Mouse (Mus musculus) heart, postnatal 0 days (tissue): ENCODE data around the gene Sox6. TPM values are rescaled to one million over a fixed set of nuclear protein-coding genes. Genes with fewer than 3 reads are reported as not detected.

Experiments used
- ATAC-seq: fragments of 200-750 bp; cut with Nextera tagmentation; 2 replicates; pipeline ENCODE4 v1.8.0; 2017; ENCODE audit warnings: low read depth, moderate number of reproducible peaks, moderate library complexity; ENCODE audit not compliant: insufficient read depth
- DNase-seq: peaks from one replicate; pipeline ENCODE4 v3.0.0-alpha.2; 2016; ENCODE audit warnings: low spot score
- H3K27ac ChIP-seq: fragments of 300-500 bp; sonication (generic); 2 replicates; pipeline ENCODE4 v1.5.1; 2014; ENCODE audit warnings: low read depth, mild to moderate bottlenecking
- H3K27me3 ChIP-seq: fragments of 300-500 bp; sonication (generic); 2 replicates; pipeline ENCODE4 v1.6.1; 2014; ENCODE audit warnings: low read length, mixed read lengths; ENCODE audit not compliant: control insufficient read depth, insufficient read depth
- H3K36me3 ChIP-seq: fragments of 300-500 bp; sonication (generic); replicated peaks from 2 replicates; pipeline ENCODE4 v1.6.1; 2014; ENCODE audit warnings: low read length, mixed read lengths; ENCODE audit not compliant: control insufficient read depth, insufficient read depth
- H3K4me1 ChIP-seq: fragments of 300-500 bp; sonication (generic); 2 replicates; pipeline ENCODE4 v1.6.1; 2014; ENCODE audit warnings: antibody characterized with exemption; ENCODE audit not compliant: control insufficient read depth, insufficient read depth
- H3K4me2 ChIP-seq: fragments of 300-500 bp; sonication (generic); 2 replicates; pipeline ENCODE4 v1.6.1; 2014; ENCODE audit warnings: low read depth, mild to moderate bottlenecking, low read length, moderate library complexity
- H3K4me3 ChIP-seq: fragments of 300-500 bp; sonication (generic); 2 replicates; pipeline ENCODE4 v1.5.1; 2014; ENCODE audit warnings: low read depth, low read length
- H3K9ac ChIP-seq: fragments of 300-500 bp; sonication (generic); replicated peaks from 2 replicates; pipeline ENCODE4 v1.6.1; 2014; ENCODE audit warnings: low read depth, low read length, mixed read lengths
- H3K9me3 ChIP-seq: fragments of 300-500 bp; sonication (generic); replicated peaks from 2 replicates; pipeline ENCODE4 v1.6.1; 2016; ENCODE audit warnings: low read length; ENCODE audit not compliant: control insufficient read depth
- CTCF ChIP-seq: IDR thresholded peaks from 2 replicates; pipeline ENCODE4 v1.5.1; 2016; ENCODE audit warnings: antibody characterized with exemption, control low read depth, low read depth
- EP300 ChIP-seq: IDR thresholded peaks from 2 replicates; pipeline ENCODE4 v1.6.1; 2016; ENCODE audit warnings: antibody characterized with exemption, low read depth
- WGBS: fragments of 180-500 bp; shearing (Covaris S2); extraction: QIAGEN DNeasy Blood & Tissue Kit; methylation state at CpG from one replicate; pipeline ENCODE4 v1.1.7; 2014; 5-methylcytosine and 5-hydroxymethylcytosine counted together
- polyA plus RNA-seq: library from polyadenylated mRNA; unstranded; fragments of >200 nt; fragmentation: Nextera tagmentation; extraction: Ambion mirVana; gene quantifications from 2 replicates; pipeline ENCODE4 v1.2.1, GENCODE M21; 2015
- total RNA-seq: library from RNA; depleted of rRNA; stranded (reverse); fragments of >200 nt; gene quantifications from 2 replicates; pipeline ENCODE4 v1.2.3, GENCODE M21; 2014; ENCODE audit warnings: low replicate concordance

The Sox6 gene
- total and polyA plus RNA-seq, 2 experiments from 2014 or later, result 23.4 to 68.5 TPM

DNA sequence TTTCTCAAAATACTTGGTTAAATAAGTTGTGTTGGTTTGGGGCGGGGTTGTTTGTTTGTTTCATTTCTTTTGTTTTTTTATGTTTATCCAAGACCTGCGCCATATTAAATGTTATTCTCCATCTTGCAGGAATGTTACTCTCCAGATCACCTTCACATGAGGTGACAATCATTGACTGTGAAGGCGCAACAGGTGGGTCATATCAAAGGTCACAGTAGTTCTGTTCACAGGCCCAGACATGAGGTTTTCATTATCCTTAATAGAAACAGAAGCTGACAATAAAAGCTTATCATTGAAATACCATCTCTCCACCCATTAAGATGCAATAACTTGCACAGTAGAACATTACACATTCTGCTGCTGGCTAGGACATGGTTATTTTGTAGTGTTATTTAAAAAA, 54.5 kb downstream of the Sox6 start:
- DNase-seq, result no peak
- Histone ChIP-seq H3K36me3 (no peaks in the 10 kb centered on the region), H3K4me3 (no peak overlapping the region), H3K4me1 (no peaks in the 10 kb centered on the region), H3K9me3 (no peaks in the 10 kb centered on the region), H3K4me2 (no peak overlapping the region), H3K9ac (no peak overlapping the region), H3K27ac (no peak overlapping the region), H3K27me3 (no peaks in the 10 kb centered on the region)
- TF ChIP-seq CTCF, result no peak
- no peak for TF ChIP-seq EP300
- 93% methylated on average over 3 of the region's 3 CpGs for WGBS
- no peak for ATAC-seq

DNA sequence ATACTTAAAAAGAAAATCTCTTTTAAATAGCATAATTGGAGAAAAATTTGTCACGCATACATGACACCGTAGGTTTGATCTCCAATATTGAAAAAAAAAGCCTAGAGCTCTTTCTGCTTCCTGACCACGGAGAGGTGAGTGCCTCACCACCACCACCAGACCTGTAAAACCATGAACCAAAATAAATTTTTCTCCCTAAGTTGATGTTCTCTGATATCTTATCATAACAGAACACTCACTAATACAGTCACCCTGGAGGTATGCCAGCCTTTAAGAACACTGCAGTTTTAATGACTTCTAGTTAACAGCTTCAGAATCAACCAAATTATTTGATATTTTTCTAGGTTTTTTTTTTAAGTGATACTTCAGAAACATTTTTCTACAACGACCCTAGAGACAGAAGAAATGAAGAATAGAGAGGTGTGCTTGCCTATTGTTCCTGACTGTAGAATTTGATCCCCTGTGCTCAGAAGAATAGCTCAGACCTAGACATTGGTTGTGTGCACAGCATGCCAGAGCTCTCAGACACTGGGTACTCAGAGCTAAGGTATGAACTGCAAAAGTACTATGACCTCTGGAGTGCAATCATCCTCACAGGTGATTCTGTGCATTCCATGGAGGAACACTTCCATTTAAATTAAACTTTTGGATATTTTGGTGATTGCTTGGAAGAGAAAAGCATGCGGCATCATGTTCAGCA, 58.6 kb downstream of the Sox6 start:
- H3K27ac ChIP-seq, result no peak overlapping the region
- H3K4me3 ChIP-seq, result no peak overlapping the region
- H3K4me2 ChIP-seq, result no peak overlapping the region
- no peaks in the 10 kb centered on the region for H3K4me1 ChIP-seq
- H3K9me3 ChIP-seq, result no peaks in the 10 kb centered on the region
- ATAC-seq (no peak), DNase-seq (no peak)
- no peaks in the 10 kb centered on the region for H3K36me3 ChIP-seq
- H3K27me3 ChIP-seq, result no peaks in the 10 kb centered on the region
- TF ChIP-seq CTCF, result no peak
- no peak for TF ChIP-seq EP300
- 79% methylated on average over 5 of the region's 5 CpGs for WGBS
- H3K9ac ChIP-seq, result no peak overlapping the region

DNA sequence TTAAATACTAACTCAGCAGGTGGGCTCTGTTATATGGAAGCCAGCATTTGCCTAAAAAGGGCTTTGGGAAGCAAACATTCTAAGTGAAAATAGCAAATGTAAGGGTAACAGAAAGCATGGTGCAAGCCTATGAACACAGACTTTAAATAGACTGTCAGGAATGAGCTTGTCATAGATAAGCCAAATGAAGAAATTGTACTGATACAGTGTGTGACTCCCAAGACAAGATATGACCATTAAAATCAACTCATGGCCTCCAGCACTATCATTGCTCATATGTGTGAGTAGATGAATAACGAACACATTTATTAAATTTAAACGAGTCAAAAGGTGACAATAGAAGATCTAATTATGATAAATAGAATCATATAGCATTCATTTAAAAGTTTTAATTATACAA, 64.1 kb downstream of the Sox6 start:
- DNase-seq (no peak), ATAC-seq (no peak)
- 35% methylated on average over 2 of the region's 2 CpGs for WGBS
- no peaks in the 10 kb centered on the region for H3K9me3 ChIP-seq
- no peak overlapping the region for H3K9ac ChIP-seq
- no peak overlapping the region for H3K4me2 ChIP-seq
- no peaks in the 10 kb centered on the region for H3K36me3 ChIP-seq
- H3K4me3 ChIP-seq, result no peak overlapping the region
- 0 out of 2 replicates have a peak, but pooled peaks cover 5% of the 10 kb centered on the region for H3K4me1 ChIP-seq
- TF ChIP-seq EP300 (no peak), CTCF (no peak)
- no peak overlapping the region for H3K27ac ChIP-seq
- H3K27me3 ChIP-seq, result no peaks in the 10 kb centered on the region

DNA sequence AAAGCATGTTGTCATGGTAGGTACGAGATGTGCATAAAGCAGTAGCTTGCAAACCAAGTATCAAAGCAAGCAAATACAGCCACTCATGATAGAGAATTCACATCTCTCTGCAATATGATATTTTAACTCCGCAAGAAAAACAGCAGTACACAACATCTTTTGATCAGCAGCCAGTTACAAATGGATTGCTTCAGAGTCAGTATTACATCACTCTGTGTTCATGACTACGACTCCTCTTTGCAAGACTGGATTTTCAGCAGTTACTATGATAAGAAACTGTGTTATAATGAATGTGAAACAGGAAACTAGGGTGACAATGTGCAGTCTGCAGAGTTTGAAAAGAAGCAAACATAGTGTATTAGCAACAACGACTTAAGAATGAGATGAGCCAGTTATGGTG, 71.4 kb downstream of the Sox6 start:
- Histone ChIP-seq H3K4me2 (no peak overlapping the region), H3K36me3 (no peaks in the 10 kb centered on the region), H3K9me3 (no peaks in the 10 kb centered on the region), H3K4me1 (no peaks in the 10 kb centered on the region), H3K27me3 (no peaks in the 10 kb centered on the region), H3K4me3 (no peak overlapping the region), H3K9ac (no peak overlapping the region), H3K27ac (no peak overlapping the region)
- 64% methylated on average over 4 of the region's 4 CpGs for WGBS
- DNase-seq (no peak), ATAC-seq (no peak)
- TF ChIP-seq CTCF, result no peak
- no peak for TF ChIP-seq EP300

DNA sequence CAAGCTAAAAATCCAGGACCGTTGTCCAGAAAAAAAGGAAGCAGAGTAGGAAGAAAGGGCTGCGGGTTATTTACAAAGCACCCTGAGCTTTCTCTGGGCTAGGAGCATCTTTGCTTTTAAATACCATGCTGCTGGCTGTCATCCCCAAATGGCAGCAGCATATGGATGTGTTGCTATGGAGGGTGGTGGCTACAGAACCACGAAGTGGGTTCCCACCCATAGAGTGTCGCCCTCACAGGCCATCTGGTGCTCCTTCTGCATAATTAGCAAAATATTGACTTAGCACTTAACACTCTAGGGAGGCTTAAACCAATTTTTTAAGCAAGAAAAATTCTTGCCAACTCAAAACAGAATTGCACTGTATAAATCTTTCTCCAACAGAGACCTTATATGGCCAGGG, 72.4 kb downstream of the Sox6 start:
- no peak overlapping the region for H3K27ac ChIP-seq
- TF ChIP-seq EP300 (no peak), CTCF (no peak)
- ATAC-seq, result no peak
- H3K4me1 ChIP-seq, result no peaks in the 10 kb centered on the region
- DNase-seq, result no peak
- no peaks in the 10 kb centered on the region for H3K9me3 ChIP-seq
- WGBS, result 56% methylated on average over 4 of the region's 4 CpGs
- no peaks in the 10 kb centered on the region for H3K36me3 ChIP-seq
- no peak overlapping the region for H3K9ac ChIP-seq
- no peak overlapping the region for H3K4me3 ChIP-seq
- H3K27me3 ChIP-seq, result no peaks in the 10 kb centered on the region
- no peak overlapping the region for H3K4me2 ChIP-seq

DNA sequence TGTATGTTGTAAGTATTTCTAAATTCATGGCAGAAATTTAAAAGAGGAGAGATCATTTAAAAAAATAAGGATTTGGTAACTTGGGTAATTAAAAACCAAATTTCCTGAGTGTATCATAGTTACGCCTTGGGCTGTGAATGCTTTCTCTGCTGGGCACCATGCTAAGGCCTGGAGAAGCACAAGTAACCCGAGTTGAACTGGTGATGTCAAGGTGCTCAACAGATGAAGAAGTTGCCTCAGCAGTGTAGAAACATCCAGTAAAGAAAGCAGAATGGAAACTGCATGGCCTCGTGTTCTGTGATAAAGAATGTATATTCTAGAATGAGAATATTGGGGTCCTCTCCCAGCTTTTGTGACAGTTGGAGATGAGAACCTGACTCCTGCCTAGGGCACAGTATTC, 85.5 kb downstream of the Sox6 start:
- Histone ChIP-seq H3K4me1 (peaks cover 24% of the 10 kb centered on the region; the same call in 1 of the 2 replicates), H3K27ac (peak overlapping the region; percentile 61), H3K4me3 (peak overlapping the region; percentile 13; the same call in 1 of the 2 replicates), H3K9me3 (no peaks in the 10 kb centered on the region), H3K9ac (no peak overlapping the region), H3K36me3 (no peaks in the 10 kb centered on the region), H3K4me2 (peak overlapping the region; percentile 27), H3K27me3 (no peaks in the 10 kb centered on the region)
- no peak for ATAC-seq
- 73% methylated on average over 3 of the region's 3 CpGs for WGBS
- DNase-seq, result no peak
- TF ChIP-seq CTCF (no peak), EP300 (no peak)
